Mouse (Mus musculus) urinary bladder, postnatal 25 days (tissue): ENCODE results near the gene Khk.

Source experiments
- DNase-seq: peaks from one replicate; pipeline ENCODE4 v3.0.0; 2022; ENCODE audit warnings: low spot score

Khk gene

DNA sequence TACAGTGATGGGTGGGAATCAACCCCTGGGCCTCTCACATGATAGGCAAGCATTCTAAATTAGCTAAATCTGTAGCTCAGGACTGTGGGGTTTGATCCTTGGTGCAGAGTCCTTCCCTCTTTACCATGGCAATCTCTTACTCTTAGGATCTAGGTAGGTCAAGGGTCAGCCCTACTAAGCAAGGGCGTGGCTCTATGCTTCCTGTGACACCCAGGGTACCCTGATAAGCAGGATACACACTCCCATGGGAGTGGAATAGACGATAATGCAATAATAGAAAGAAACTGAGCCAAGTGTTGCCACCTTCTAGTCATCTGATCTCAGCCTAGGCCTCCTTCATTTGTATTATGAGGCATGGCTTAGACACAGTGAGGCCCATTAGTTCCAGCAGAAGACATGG, 48.2 kb downstream of the Khk start:
- DNase-seq, result no peak

DNA sequence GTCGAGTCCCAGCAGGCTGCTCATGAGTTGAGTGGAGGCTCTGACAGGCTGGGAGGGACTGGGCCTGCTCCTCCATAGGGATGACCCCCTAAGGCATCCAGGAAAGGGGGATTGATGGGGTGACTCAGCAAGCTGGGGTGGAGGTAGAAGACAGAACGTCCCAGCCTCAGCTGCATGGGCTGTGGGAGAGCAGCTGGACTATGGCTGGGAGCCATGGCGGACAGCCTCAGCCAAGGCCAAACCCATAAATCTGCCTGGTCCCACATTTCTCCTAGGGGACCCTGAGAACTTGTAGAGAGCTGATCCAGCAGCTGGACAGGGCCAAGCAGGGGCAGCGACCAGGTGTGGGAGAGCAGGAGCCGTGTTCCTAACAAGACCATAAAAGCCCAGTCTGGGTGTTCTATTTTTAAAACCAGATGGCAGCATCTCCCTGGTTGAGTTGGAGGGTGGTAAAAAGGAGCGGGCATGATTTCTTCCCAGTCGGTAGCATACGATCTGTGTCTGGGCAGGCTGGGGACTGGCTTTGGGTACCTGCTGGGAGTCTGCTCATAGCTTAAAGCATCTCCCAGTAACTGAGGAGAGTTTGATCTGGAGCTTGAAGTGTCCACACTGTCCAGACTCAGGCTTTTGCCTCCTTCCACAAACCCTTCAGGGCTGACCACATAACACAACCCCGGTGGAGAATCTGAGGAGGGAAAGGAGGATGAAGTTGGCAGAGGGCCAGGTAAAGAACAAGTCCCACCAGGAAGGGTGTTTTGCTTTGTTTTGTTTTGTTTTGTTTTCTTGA, 53.8 kb downstream of the Khk start:
- peak; percentile 24 for DNase-seq
